Mouse (Mus musculus): ENCODE results near the gene Gm28044. TPM values are rescaled to one million over a fixed set of nuclear protein-coding genes. Genes with fewer than 3 reads are reported as not detected.
"Not testable (repeated sequence)": the region's sequence is repeated elsewhere in the genome, so short reads cannot be mapped to it uniquely, and the experiment has no call there.

The Gm28044 gene
- not detected for total RNA-seq (2021)
- long read RNA-seq, experiment 1, result 0 reads
- long read RNA-seq, experiment 2, result 0 reads

DNA sequence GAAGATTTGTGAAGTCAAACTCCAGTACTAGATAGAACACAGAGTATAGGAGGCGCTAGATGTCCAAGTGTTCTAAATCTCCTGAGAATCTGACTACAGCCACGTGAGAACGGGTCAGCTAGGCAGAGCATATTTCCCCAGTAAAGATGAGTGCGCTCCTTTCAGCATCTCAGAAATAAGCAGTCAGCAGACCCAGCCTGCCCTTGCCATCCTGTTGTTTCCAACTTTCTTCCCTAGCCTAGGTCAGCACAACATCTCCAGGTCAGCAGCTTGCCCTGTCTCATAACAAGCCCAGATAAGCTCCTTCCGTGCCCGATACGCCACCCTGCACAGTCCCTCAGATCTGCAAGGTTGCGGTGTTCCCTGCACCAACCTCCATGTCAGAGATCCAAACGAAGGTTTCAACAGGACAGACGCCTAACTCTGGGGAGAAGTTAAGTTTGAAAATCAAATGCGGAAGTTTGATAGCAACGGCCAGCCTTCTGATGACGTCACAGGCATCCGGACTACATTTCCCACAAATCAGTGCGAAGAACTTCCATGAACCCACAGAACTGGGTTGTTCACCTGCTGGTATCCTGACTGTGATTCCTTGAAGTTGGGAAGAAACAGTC, at the start of gene Gm28044, which contains the start of gene Zfp953:
Gm28044 (minus strand) TSS at position 406 of the 614 bp plus-strand sequence.
Zfp953 (minus strand) TSS at position 475 of the 614 bp plus-strand sequence.
- peak; percentile 82 to 94 for DNase-seq (ENCODE audit: low spot score in 2 of 2)

DNA sequence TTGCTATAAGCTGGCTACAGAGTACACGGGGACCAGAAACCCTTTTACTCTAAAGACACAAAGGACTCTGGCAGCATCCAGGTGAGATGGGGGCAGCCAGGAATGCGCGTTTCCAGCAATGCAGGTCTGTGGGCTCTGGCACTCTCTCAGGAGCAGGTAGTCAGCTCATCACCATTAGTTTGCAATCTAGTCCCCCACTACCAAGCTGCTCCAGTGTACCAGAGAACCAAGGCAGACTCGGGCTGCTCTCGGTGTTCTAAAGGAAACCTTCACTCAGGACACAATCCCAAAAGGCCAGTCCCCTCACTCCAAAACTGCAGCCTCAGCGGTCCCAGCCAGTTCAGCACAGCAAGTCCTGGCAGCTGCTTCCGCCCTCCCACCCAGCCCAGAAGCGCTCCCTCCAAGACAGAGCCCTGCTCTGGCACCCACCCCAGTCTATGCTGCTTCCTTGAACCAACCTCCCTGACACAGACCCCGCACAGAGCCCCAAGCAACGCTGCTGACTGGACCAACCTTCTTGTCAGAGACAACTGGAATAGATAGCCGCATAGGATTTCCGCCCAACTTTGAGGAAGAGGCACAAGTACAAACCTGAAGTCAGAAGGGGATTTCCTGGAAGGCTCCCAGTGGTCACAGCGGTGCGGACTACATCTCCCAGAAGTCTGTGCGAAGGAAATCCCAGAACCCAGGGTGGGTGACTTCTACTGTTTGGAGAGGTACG, 39.0 kb upstream of the Gm28044 start, which contains the start of gene Zfp429:
Zfp429 (minus strand) TSS at position 637 of the 721 bp plus-strand sequence.
- peak; percentile 55 to 74 for DNase-seq (ENCODE audit: low spot score in 2 of 2)

DNA sequence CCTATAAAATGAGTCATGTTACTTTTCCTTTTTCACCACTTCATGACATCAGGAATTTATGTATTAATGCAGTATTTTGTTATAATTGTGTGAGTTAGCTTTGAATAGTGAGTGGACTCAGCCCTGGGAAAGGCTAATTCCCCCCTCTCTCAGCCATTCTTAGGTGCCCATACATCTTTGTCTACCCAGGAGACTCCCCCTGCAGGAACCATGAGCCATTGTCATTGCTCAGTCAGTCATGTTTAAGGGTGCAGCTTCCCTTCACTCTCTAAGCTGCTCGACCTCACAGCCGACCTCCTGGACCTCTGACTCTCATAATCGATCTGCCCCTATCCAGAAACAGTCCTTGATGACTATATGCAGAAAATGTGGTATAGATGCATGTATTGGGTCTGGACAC, 15.9 kb upstream of the Gm28044 start:
- DNase-seq (ENCODE audit: low spot score in 2 of 2), result not testable (repeated sequence)

GRCm38 (mm10) chr13:67375050-67375911, 14.9 kb upstream of the Gm28044 start, which contains the start of the genes Gm28041 and Zfp456:
Gene Gm28041, minus strand, starts transcription at chr13:67375733.
Gene Zfp456, minus strand, starts transcription at chr13:67375810.
- peak; percentile 37 to 61 for DNase-seq (ENCODE audit: low spot score in 2 of 2)

- no peak for DNase-seq (ENCODE audit: low spot score in 2 of 2)
Observed at GRCm38 (mm10) chr13:67351854-67352253, 8.5 kb downstream of the Gm28044 start.

DNA sequence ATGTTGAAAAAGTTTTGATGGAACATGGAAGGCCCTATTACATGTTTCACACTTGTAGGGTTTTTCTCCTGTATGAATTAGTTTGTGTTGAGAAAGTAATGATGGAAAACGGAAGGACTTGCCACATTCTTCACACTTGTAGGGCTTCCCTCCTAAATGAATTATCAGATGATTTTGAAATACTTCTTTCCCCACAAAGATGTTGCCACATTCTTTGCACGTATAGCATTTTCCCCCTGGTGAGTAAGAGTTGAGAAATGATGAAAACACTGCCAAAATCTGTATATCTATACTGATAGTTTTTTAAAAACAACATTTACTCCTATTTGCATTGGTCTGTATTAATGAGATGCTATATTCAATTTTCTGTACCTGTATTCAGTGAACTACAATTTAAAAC, 16.9 kb downstream of the Gm28044 start:
- no peak for DNase-seq (ENCODE audit: low spot score in 2 of 2)

GRCm38 (mm10) chr13:67332877-67333276, 27.5 kb downstream of the Gm28044 start:
- DNase-seq (ENCODE audit: low spot score in 2 of 2), result no peak

DNA sequence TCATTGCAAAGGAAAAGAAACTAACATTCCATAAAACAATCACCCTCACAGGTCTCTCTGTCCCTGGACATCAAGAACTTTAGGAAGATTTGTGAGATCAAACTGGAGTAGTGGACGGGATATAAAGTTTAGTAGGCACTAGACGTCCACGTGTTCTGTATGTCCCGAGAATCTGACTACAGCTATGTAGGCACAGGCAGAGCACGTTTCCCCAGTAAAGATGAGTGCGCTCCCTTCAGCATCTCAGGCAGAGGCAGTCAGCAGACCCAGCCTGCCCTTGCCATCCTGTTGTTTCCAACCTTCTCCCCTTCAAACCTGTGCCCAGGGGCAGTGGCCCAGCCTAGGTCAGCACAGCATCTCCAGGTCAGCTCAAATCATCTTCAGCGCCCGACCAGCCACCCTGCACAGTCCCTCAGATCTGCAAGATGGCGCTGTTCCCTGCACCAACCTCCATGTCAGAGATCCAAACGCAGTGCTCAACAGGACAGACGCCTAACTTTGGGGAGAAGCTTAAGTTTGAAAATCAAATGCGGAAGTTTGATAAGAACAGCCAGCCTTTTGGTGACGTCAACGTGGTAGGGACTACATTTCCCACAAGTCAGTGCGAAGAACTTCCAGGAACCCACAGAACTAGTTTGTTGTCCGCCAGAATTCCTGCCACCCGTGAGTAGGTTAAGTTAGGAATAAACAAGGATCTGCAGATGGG, 28.2 kb downstream of the Gm28044 start, which contains the start of gene Zfp595:
Zfp595 (minus strand) TSS at position 552 of the 706 bp plus-strand sequence.
- peak; percentile 53 to 88 for DNase-seq (ENCODE audit: low spot score in 2 of 2)

DNA sequence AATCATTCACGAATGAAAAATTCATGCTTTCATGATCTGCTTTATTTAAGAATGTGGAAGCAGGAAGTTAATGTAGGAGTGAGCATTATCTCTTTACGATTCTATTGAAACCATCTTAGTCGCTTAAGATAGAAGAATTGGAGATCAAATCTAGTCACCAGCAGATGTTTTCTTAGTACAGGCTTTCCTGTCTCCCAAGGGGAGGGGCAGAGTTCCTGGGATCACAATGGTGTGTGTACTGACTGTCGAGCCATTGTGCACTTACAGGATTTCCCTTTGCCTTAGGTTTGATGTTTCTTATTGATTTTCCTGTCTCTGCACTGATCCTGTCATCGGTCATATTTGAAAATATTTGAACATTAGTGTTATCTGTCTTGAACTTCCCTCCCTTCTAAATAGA, 53.6 kb downstream of the Gm28044 start:
- DNase-seq (ENCODE audit: low spot score in 2 of 2), result no peak

DNA sequence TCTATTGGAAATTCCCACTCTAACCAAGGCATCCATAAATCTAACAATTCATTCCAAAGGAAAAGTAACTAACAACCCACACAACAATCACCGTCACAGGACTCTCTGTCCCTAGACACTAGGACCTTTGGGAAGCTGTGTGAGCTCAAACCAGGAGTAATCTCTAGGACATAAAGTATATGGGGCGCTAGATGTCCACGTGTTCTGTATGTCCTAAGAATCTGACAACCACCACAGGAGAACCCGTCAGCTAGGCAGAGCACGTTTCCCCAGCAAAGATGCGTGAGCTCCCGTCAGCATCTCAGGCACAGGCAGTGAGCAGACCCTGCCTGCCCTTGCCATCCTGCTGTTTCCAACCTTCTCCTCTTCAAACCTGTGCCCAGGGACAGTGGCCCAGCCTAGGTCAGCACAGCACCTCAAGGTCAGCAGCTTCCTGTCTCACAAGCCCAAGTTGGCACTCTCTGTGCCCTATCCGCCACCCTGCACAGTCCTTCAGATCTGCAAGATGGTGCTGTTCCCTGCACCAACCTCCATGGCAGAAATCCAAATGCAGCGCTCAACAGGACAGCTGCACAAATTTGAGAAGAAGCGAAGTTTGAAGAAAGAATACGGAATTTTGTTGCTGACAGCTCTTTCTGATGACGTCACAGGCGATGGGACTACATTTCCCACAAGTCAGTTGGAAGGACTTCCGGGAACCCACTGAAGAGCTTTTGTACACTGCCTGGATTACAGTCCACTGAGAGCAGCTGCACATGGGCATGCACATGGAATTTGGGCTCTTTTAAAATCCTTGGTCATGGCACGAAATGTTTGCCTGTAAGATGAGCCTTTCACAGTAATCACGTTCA, 54.3 kb downstream of the Gm28044 start, which contains the start of gene Zfp457:
Zfp457 (minus strand) TSS at position 664 of the 851 bp plus-strand sequence.
- DNase-seq (ENCODE audit: low spot score in 2 of 2), result peak; percentile 87 to 96

GRCm38 (mm10) chr13:67278314-67278713, 82.0 kb downstream of the Gm28044 start, which contains the start of gene Zfp458:
Gene Zfp458, minus strand, starts transcription at chr13:67278466.
- no peak for DNase-seq (ENCODE audit: low spot score in 2 of 2)

- not testable (repeated sequence) for DNase-seq (ENCODE audit: low spot score in 2 of 2)
Observed at GRCm38 (mm10) chr13:67269383-67270065, 90.8 kb downstream of the Gm28044 start.

- DNase-seq (ENCODE audit: low spot score in 2 of 2), result peak; percentile 72 to 91
Observed at GRCm38 (mm10) chr13:67268568-67269369, 91.6 kb downstream of the Gm28044 start.

Other genes with a start within 250 kb of the Gm28044 start
- gene Rslcan18, start 244.3 kb downstream of the Gm28044 start, total RNA-seq (2021), result under 1 TPM; 0.12 to 0.44 TPM
- gene Zfp759, start 238.9 kb downstream of the Gm28044 start, total RNA-seq (2021), result 10 to 100 TPM in 1 of 2 experiments, 1 to 10 TPM in 1; 9.4 to 10.6 TPM
- gene Rsl1, start 187.4 kb downstream of the Gm28044 start, total RNA-seq (2021), result 1 to 10 TPM; 5.2 to 5.5 TPM
- gene Zfp455, start 166.0 kb downstream of the Gm28044 start, total RNA-seq (2021), result 1 to 10 TPM; 2.8 TPM
- 10 to 100 TPM; 18.4 to 20.1 TPM for gene Zfp458, start 82.1 kb downstream of the Gm28044 start, total RNA-seq (2021)
- gene Zfp457, start 54.1 kb downstream of the Gm28044 start, total RNA-seq (2021), result 1 to 10 TPM; 5.4 to 6.3 TPM
- gene Zfp595, start 28.0 kb downstream of the Gm28044 start, total RNA-seq (2021), result 1 to 10 TPM; 3.0 to 3.2 TPM
- 1 to 10 TPM in 1 of 2 experiments, under 1 TPM in 1; 0.90 to 1.0 TPM for gene Zfp953, start 69 bp upstream of the Gm28044 start, total RNA-seq (2021)
- gene Gm28041, start 15.2 kb upstream of the Gm28044 start, total RNA-seq (2021), result under 1 TPM in 1 of 2 experiments, not detected in 1; 0.64 TPM
- gene Zfp456, start 15.3 kb upstream of the Gm28044 start, total RNA-seq (2021), result 1 to 10 TPM in 1 of 2 experiments, under 1 TPM in 1; 0.60 to 1.0 TPM
- gene Zfp429, start 39.3 kb upstream of the Gm28044 start, total RNA-seq (2021), result 1 to 10 TPM; 1.1 to 2.1 TPM
- gene Zfp459, start 60.9 kb upstream of the Gm28044 start, total RNA-seq (2021), result 1 to 10 TPM; 1.8 to 2.1 TPM
- 10 to 100 TPM; 11.5 to 11.7 TPM for gene Zfp874a, start 91.1 kb upstream of the Gm28044 start, total RNA-seq (2021)
- 10 to 100 TPM; 13.1 to 16.3 TPM for gene Zfp874b, start 123.7 kb upstream of the Gm28044 start, total RNA-seq (2021)
- 1 to 10 TPM; 8.2 to 8.8 TPM for gene Zfp58, start 140.0 kb upstream of the Gm28044 start, total RNA-seq (2021)
- not detected for gene Gm26965, start 165.6 kb upstream of the Gm28044 start, total RNA-seq (2021)
- 10 to 100 TPM; 22.3 to 23.4 TPM for gene Zfp87, start 165.6 kb upstream of the Gm28044 start, total RNA-seq (2021)
- 1 to 10 TPM; 8.8 TPM for gene Zfp748, start 193.3 kb upstream of the Gm28044 start, total RNA-seq (2021)
- gene Zfp729b, start 249.2 kb upstream of the Gm28044 start, total RNA-seq (2021), result 1 to 10 TPM; 7.7 to 8.8 TPM

Data from layer of hippocampus, postnatal 14 days (tissue).